ENCODE assay signal across 21 mouse cellular contexts in genomic region chr8:83719693-83720092, GRCm38 (mm10).
"Had no signal": no experiment of that assay in that cellular context is flagged by ENCODE, and none has a peak within 500 bp of the region (broad histone marks: within the 10 kb centered on the region; RNA-seq: fewer than 3 reads in every experiment).

No protein-coding gene starts in this region.

- DNase-seq: liver, embryonic 13.5 days; liver, postnatal 0 days; lung, embryonic 14.5 days; lung, postnatal 14 days; lung, postnatal 36 days; retina, postnatal 1 day; right cerebral cortex, adult 18-20 months; right cerebral cortex, postnatal 25 days; right cerebral cortex, postnatal 4 days; spleen, adult 18-20 months; thymus, adult 2 months; thymus, postnatal 14 days; thymus, postnatal 36 days had no signal

- ATAC-seq: liver, postnatal 0 days; midbrain, embryonic 13.5 days; midbrain, embryonic 15.5 days had no signal

- H3K4me3 ChIP-seq: liver, embryonic 13.5 days; liver, embryonic 15.5 days; megakaryocyte, embryonic 14.5 days; midbrain, embryonic 13.5 days; midbrain, embryonic 15.5 days; neural tube, embryonic 13.5 days; neural tube, embryonic 15.5 days had no signal

- H3K4me2 ChIP-seq: liver, embryonic 13.5 days; liver, embryonic 15.5 days; lung, embryonic 14.5 days; midbrain, embryonic 11.5 days; midbrain, embryonic 13.5 days; midbrain, embryonic 15.5 days; neural tube, embryonic 13.5 days; neural tube, embryonic 15.5 days had no signal

- H3K9ac ChIP-seq: liver, embryonic 13.5 days; liver, embryonic 15.5 days; liver, postnatal 0 days; lung, embryonic 14.5 days; midbrain, embryonic 13.5 days; midbrain, embryonic 15.5 days; neural tube, embryonic 13.5 days; neural tube, embryonic 15.5 days had no signal

- H3K27ac ChIP-seq: liver, embryonic 13.5 days; liver, embryonic 15.5 days; macrophage; midbrain, embryonic 13.5 days; midbrain, embryonic 15.5 days; neural tube, embryonic 13.5 days; neural tube, embryonic 15.5 days had no signal

- H3K9me3 ChIP-seq: liver, embryonic 13.5 days; liver, embryonic 15.5 days; megakaryocyte, embryonic 14.5 days; midbrain, embryonic 13.5 days; midbrain, embryonic 15.5 days; neural tube, embryonic 13.5 days; neural tube, embryonic 15.5 days had no signal

- H3K27me3 ChIP-seq: liver, embryonic 13.5 days; liver, embryonic 15.5 days; megakaryocyte, embryonic 14.5 days; midbrain, embryonic 13.5 days; midbrain, embryonic 15.5 days; neural tube, embryonic 13.5 days; neural tube, embryonic 15.5 days had no signal
